Mouse (Mus musculus) naive thymus-derived CD4-positive, alpha-beta T cell, adult 2 months (primary cell): Measurements from ENCODE around the gene Olfr1229.

Source experiments
- DNase-seq: peaks from one replicate; pipeline ENCODE4 v3.0.0-alpha.2; 2011; ENCODE audit warnings: low read depth

Olfr1229 gene

GRCm38 (mm10) chr2:89287914-89288313 lies at the start of gene Olfr1229:
TSS of gene Olfr1229 (minus strand) at chr2:89288014.
- no peak for DNase-seq

GRCm38 (mm10) chr2:89329575-89329974 lies 41.8 kb upstream of the Olfr1229 start, which contains the start of gene Olfr1232:
TSS of gene Olfr1232 (minus strand) at chr2:89329675.
- DNase-seq = no peak

- DNase-seq = no peak
These were observed 19.2 kb upstream of the Olfr1229 start, which contains the start of gene Olfr1231 for GRCm38 (mm10) chr2:89306974-89307373. TSS of gene Olfr1231 (minus strand) at chr2:89307074.

GRCm38 (mm10) chr2:89297168-89297567 lies 9.4 kb upstream of the Olfr1229 start, which contains the start of gene Olfr1230:
TSS of gene Olfr1230 (minus strand) at chr2:89297268.
- no peak for DNase-seq

GRCm38 (mm10) chr2:89253962-89254361 lies 33.9 kb downstream of the Olfr1229 start, which contains the start of gene Olfr1228:
TSS of gene Olfr1228 (minus strand) at chr2:89254062.
- no peak for DNase-seq
